Mouse (Mus musculus): ENCODE data around the gene Rarb. TPM values are rescaled to one million over a fixed set of nuclear protein-coding genes. Genes with fewer than 3 reads are reported as not detected.

Gene Rarb
- polyA plus RNA-seq, 2 experiments: 1.7 TPM

- H3K4me3 ChIP-seq (ENCODE audit: insufficient read depth in 1 of 2, low read depth in 2 of 2, low read length in 2 of 2): no peak overlapping the region
- TF ChIP-seq EP300 (IDR thresholded peaks at IDR 0.05; ENCODE audit: low read depth): no peak
- TF ChIP-seq CTCF (IDR thresholded peaks at IDR 0.05; ENCODE audit: low read depth): no peak
- no peaks in the 10 kb centered on the region for H3K27me3 ChIP-seq (ENCODE audit: control insufficient read depth, insufficient read depth, low read length)
- WGBS (ENCODE audit: insufficient replicate concordance): 64% methylated on average over 7 of the region's 7 CpGs
- no peak overlapping the region for H3K9ac ChIP-seq (replicated peaks)
- no peaks in the 10 kb centered on the region for H3K4me1 ChIP-seq (replicated peaks; ENCODE audit: control insufficient read depth in 2 of 2, insufficient read depth in 2 of 2, low read length in 1 of 2)
- H3K27ac ChIP-seq: no peak overlapping the region
- no peak for ATAC-seq (ENCODE audit: insufficient read depth)
- H3K36me3 ChIP-seq (replicated peaks; ENCODE audit: control insufficient read depth, insufficient read depth, low read depth): no peaks in the 10 kb centered on the region
- DNase-seq (ENCODE audit: low read depth in 3 of 3, low spot score in 3 of 3): no peak
- H3K4me2 ChIP-seq (ENCODE audit: low read depth): no peak overlapping the region
- no peaks in the 10 kb centered on the region for H3K9me3 ChIP-seq (ENCODE audit: control insufficient read depth, low read length)
Measured at GRCm38 (mm10) chr14:16508760-16509159, 310.2 kb downstream of the Rarb start.

DNA sequence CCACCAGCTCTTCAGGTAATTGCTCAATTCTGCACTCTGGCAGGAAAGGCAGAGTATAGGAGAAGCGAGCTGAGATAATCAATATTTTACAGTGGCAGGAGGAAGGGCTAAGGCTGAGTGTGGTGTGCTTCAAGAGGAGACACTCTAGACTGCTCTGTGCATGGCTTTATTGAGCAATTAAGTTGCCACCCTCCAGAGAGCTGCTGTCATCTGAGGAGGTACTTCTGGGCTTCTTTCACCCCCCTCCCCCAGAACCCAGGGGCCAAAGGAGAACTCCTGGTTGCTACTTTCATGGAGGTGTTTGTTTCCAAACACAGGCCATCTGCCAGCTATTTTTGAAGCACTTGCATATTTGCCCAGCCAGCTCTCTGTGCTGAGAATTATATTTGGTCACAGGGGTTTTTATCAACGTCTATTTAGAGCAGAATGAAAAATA is 321.7 kb downstream of the Rarb start:
- DNase-seq (ENCODE audit: low read depth in 3 of 3, low spot score in 3 of 3) (no peak), ATAC-seq (ENCODE audit: insufficient read depth) (no peak)
- no peak overlapping the region for H3K27ac ChIP-seq
- 0 out of 4 replicates have a peak, but pooled peaks cover 0 to 2% of the 10 kb centered on the region in 2 experiments for H3K4me1 ChIP-seq (replicated peaks; ENCODE audit: control insufficient read depth in 2 of 2, insufficient read depth in 2 of 2, low read length in 1 of 2)
- H3K4me3 ChIP-seq (ENCODE audit: insufficient read depth in 1 of 2, low read depth in 2 of 2, low read length in 2 of 2): no peak overlapping the region
- no peaks in the 10 kb centered on the region for H3K36me3 ChIP-seq (replicated peaks; ENCODE audit: control insufficient read depth, insufficient read depth, low read depth)
- TF ChIP-seq CTCF (IDR thresholded peaks at IDR 0.05; ENCODE audit: low read depth): no peak
- TF ChIP-seq EP300 (IDR thresholded peaks at IDR 0.05; ENCODE audit: low read depth): no peak
- no peak overlapping the region for H3K9ac ChIP-seq (replicated peaks)
- WGBS (ENCODE audit: insufficient replicate concordance): 28% methylated on average over 2 of the region's 2 CpGs
- no peaks in the 10 kb centered on the region for H3K9me3 ChIP-seq (ENCODE audit: control insufficient read depth, low read length)
- H3K4me2 ChIP-seq (ENCODE audit: low read depth): no peak overlapping the region
- no peaks in the 10 kb centered on the region for H3K27me3 ChIP-seq (ENCODE audit: control insufficient read depth, insufficient read depth, low read length)

DNA sequence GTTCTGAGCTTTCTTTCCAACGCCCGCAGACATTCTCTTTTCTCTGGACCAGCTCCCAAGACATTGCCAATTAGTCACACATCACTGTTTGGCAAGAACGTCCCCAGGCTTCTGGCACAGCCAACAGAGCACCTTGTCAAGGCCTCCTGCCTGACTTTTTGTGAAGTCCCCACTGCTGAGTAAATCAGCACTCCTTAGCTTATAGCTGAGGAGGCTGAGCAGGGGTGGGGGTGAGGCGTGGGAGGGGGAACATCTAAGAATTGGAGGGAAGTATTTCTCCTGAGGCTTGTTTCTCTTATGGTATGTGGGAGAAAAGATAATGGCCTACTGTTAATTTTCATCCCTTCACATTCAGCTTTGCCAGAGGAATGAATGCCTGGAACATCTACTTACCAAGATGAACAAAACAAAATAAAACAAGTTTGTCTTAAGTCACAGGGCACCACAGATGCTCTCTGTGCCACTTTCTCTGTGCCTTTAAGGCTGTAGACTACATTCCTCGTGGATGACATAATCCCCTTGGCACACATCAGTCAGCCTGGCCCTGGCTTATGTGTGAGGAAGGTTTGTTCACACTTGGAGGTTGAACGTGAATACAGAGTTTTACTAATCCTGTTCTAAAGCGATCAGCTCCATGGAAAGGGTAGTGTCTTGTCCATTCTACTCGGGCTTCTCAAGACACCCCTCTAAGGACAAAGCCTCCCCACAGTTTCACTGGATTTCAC is 335.1 kb downstream of the Rarb start:
- WGBS (ENCODE audit: insufficient replicate concordance): 53% methylated on average over 8 of the region's 8 CpGs
- no peaks in the 10 kb centered on the region for H3K27me3 ChIP-seq (ENCODE audit: control insufficient read depth, insufficient read depth, low read length)
- DNase-seq (ENCODE audit: low read depth in 3 of 3, low spot score in 3 of 3): no peak
- no peaks in the 10 kb centered on the region for H3K36me3 ChIP-seq (replicated peaks; ENCODE audit: control insufficient read depth, insufficient read depth, low read depth)
- no peak for ATAC-seq (ENCODE audit: insufficient read depth)
- H3K4me2 ChIP-seq (ENCODE audit: low read depth): no peak overlapping the region
- H3K4me1 ChIP-seq (replicated peaks; ENCODE audit: control insufficient read depth in 2 of 2, insufficient read depth in 2 of 2, low read length in 1 of 2): peaks cover 0 to 2% of the 10 kb centered on the region in 2 experiments; a peak in 1 of 4 replicates
- no peak overlapping the region for H3K9ac ChIP-seq (replicated peaks)
- no peak overlapping the region for H3K4me3 ChIP-seq (ENCODE audit: insufficient read depth in 1 of 2, low read depth in 2 of 2, low read length in 2 of 2)
- H3K27ac ChIP-seq: no peak overlapping the region
- no peaks in the 10 kb centered on the region for H3K9me3 ChIP-seq (ENCODE audit: control insufficient read depth, low read length)
- TF ChIP-seq CTCF (IDR thresholded peaks at IDR 0.05; ENCODE audit: low read depth): no peak
- no peak for TF ChIP-seq EP300 (IDR thresholded peaks at IDR 0.05; ENCODE audit: low read depth)

- peaks cover 0 to 4% of the 10 kb centered on the region in 2 experiments; a peak in 1 of 4 replicates for H3K4me1 ChIP-seq (replicated peaks; ENCODE audit: control insufficient read depth in 2 of 2, insufficient read depth in 2 of 2, low read length in 1 of 2)
- H3K4me3 ChIP-seq (ENCODE audit: insufficient read depth in 1 of 2, low read depth in 2 of 2, low read length in 2 of 2): no peak overlapping the region
- H3K9me3 ChIP-seq (ENCODE audit: control insufficient read depth, low read length): no peaks in the 10 kb centered on the region
- H3K4me2 ChIP-seq (ENCODE audit: low read depth): no peak overlapping the region
- ATAC-seq (ENCODE audit: insufficient read depth): no peak
- no peaks in the 10 kb centered on the region for H3K36me3 ChIP-seq (replicated peaks; ENCODE audit: control insufficient read depth, insufficient read depth, low read depth)
- H3K27me3 ChIP-seq (ENCODE audit: control insufficient read depth, insufficient read depth, low read length): no peaks in the 10 kb centered on the region
- no peak for DNase-seq (ENCODE audit: low read depth in 3 of 3, low spot score in 3 of 3)
- TF ChIP-seq EP300 (IDR thresholded peaks at IDR 0.05; ENCODE audit: low read depth) (no peak), CTCF (IDR thresholded peaks at IDR 0.05; ENCODE audit: low read depth) (no peak)
- 52% methylated on average over 6 of the region's 6 CpGs for WGBS (ENCODE audit: insufficient replicate concordance)
- H3K9ac ChIP-seq (replicated peaks): no peak overlapping the region
- no peak overlapping the region for H3K27ac ChIP-seq
Measured at GRCm38 (mm10) chr14:16480621-16481020, 338.3 kb downstream of the Rarb start.

DNA sequence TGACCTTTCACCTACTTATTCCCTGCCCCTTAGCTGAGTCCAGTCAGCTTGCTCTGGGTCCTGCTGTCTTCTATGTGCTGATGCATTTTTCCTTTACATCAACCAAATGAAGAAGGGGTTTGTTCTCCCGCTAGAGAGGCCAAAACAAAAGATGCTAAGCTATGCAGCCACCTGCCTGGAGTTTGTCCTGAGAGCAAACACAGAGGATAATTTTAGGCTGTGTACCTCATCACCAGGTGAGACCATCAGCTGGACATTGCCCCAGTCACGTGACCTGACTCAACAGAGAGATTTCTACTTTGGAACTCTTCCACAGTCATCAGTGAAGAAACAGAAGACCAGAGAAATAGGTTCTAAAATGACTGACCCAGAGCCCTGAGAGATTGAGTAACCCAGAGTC is 339.4 kb downstream of the Rarb start:
- TF ChIP-seq CTCF (IDR thresholded peaks at IDR 0.05; ENCODE audit: low read depth): no peak
- no peak for TF ChIP-seq EP300 (IDR thresholded peaks at IDR 0.05; ENCODE audit: low read depth)
- Histone ChIP-seq H3K9ac (replicated peaks) (no peak overlapping the region), H3K9me3 (ENCODE audit: control insufficient read depth, low read length) (no peaks in the 10 kb centered on the region), H3K27me3 (ENCODE audit: control insufficient read depth, insufficient read depth, low read length) (no peaks in the 10 kb centered on the region), H3K4me1 (replicated peaks; ENCODE audit: control insufficient read depth in 2 of 2, insufficient read depth in 2 of 2, low read length in 1 of 2) (peaks cover 0 to 4% of the 10 kb centered on the region in 2 experiments; a peak in 1 of 4 replicates), H3K27ac (no peak overlapping the region), H3K4me2 (ENCODE audit: low read depth) (no peak overlapping the region), H3K36me3 (replicated peaks; ENCODE audit: control insufficient read depth, insufficient read depth, low read depth) (no peaks in the 10 kb centered on the region), H3K4me3 (ENCODE audit: insufficient read depth in 1 of 2, low read depth in 2 of 2, low read length in 2 of 2) (no peak overlapping the region)
- DNase-seq (ENCODE audit: low read depth in 3 of 3, low spot score in 3 of 3) (peak in 1 of 3 experiments; percentile 13), ATAC-seq (ENCODE audit: insufficient read depth) (peak; percentile 41; the same call in 1 of the 2 replicates)
- WGBS (ENCODE audit: insufficient replicate concordance): 33% methylated on average over 2 of the region's 2 CpGs
